Mouse (Mus musculus) intestine, embryonic 14.5 days (tissue): ENCODE data around the gene Igsf8. TPM values are rescaled to one million over a fixed set of nuclear protein-coding genes. Genes with fewer than 3 reads are reported as not detected.

Source experiments
- ATAC-seq: fragments of 200-750 bp; cut with Nextera tagmentation; replicated peaks from 2 replicates; pipeline ENCODE4 v1.8.0; 2017; ENCODE audit warnings: low read depth, moderate number of reproducible peaks, moderate TSS enrichment, moderate library complexity; ENCODE audit not compliant: low FRiP score, low TSS enrichment
- DNase-seq: peaks from one replicate; pipeline ENCODE4 v3.0.0-alpha.2; 2018; ENCODE audit warnings: low spot score
- H3K27ac ChIP-seq: fragments of 300-500 bp; sonication (generic); 2 replicates; pipeline ENCODE4 v1.5.1; 2014; ENCODE audit warnings: low read depth, mild to moderate bottlenecking, control low read depth
- H3K27me3 ChIP-seq: fragments of 300-500 bp; sonication (generic); replicated peaks from 2 replicates; pipeline ENCODE4 v1.6.1; 2014; ENCODE audit warnings: low read length, control low read depth; ENCODE audit not compliant: control insufficient read depth, insufficient read depth
- H3K36me3 ChIP-seq: fragments of 300-500 bp; sonication (generic); 2 replicates; pipeline ENCODE4 v1.6.1; 2014; ENCODE audit warnings: low read length, control low read depth; ENCODE audit not compliant: control insufficient read depth, insufficient read depth
- H3K4me1 ChIP-seq: fragments of 300-500 bp; sonication (generic); replicated peaks from 2 replicates; pipeline ENCODE4 v1.6.1; 2014; ENCODE audit warnings: low read length, control low read depth, mixed read lengths; ENCODE audit not compliant: control insufficient read depth, insufficient read depth
- H3K4me2 ChIP-seq: fragments of 300-500 bp; sonication (generic); 2 replicates; pipeline ENCODE4 v1.6.1; 2014; ENCODE audit warnings: low read length
- H3K4me3 ChIP-seq: fragments of 300-500 bp; sonication (generic); 2 replicates; pipeline ENCODE4 v1.5.1; 2014; ENCODE audit warnings: low read depth, low read length, control low read depth, mixed read lengths
- H3K9ac ChIP-seq: fragments of 300-500 bp; sonication (generic); 2 replicates; pipeline ENCODE4 v1.6.1; 2014; ENCODE audit warnings: mild to moderate bottlenecking, low read length
- H3K9me3 ChIP-seq: fragments of 300-500 bp; sonication (generic); 2 replicates; pipeline ENCODE4 v1.6.1; 2016; ENCODE audit warnings: low read length, control low read depth; ENCODE audit not compliant: control insufficient read depth
- WGBS: fragments of 180-500 bp; shearing (Covaris S2); extraction: QIAGEN DNeasy Blood & Tissue Kit; methylation state at CpG from one replicate; pipeline ENCODE4 v1.1.7; 2014; 5-methylcytosine and 5-hydroxymethylcytosine counted together
- polyA plus RNA-seq: library from polyadenylated mRNA; unstranded; fragments of >200 nt; fragmentation: Nextera tagmentation; extraction: Ambion mirVana; gene quantifications from 2 replicates; pipeline ENCODE4 v1.2.1, GENCODE M21; 2014

The Igsf8 gene
- polyA plus RNA-seq, 1 experiment from 2014 or later: 48.5 TPM

GRCm38 (mm10) chr1:172364684-172365083, 103.2 kb downstream of the Igsf8 start:
- ATAC-seq: no peak

GRCm38 (mm10) chr1:172368768-172369418, 107.5 kb downstream of the Igsf8 start:
- Histone ChIP-seq H3K9me3 (no peaks in the 10 kb centered on the region), H3K4me1 (no peaks in the 10 kb centered on the region), H3K27ac (no peak overlapping the region), H3K27me3 (no peaks in the 10 kb centered on the region), H3K4me3 (no peak overlapping the region), H3K4me2 (peak overlapping the region; percentile 29; the same call in 1 of the 2 replicates), H3K9ac (no peak overlapping the region), H3K36me3 (no peaks in the 10 kb centered on the region)
- ATAC-seq (peak; percentile 56), DNase-seq (peak; percentile 74)
- WGBS: 27% methylated on average over 23 of the region's 23 CpGs

More at GRCm38 (mm10) chr1:172364684-172365083, 103.2 kb downstream of the Igsf8 start:
- H3K36me3 ChIP-seq: no peaks in the 10 kb centered on the region
- H3K4me1 ChIP-seq: no peaks in the 10 kb centered on the region
- 8% methylated on average over 6 of the region's 6 CpGs for WGBS
- no peak overlapping the region for H3K9ac ChIP-seq
- no peak overlapping the region for H3K4me3 ChIP-seq
- H3K27me3 ChIP-seq: 0 out of 2 replicates have a peak, but pooled peaks cover 3% of the 10 kb centered on the region
- no peak overlapping the region for H3K4me2 ChIP-seq
- H3K27ac ChIP-seq: no peak overlapping the region
- no peaks in the 10 kb centered on the region for H3K9me3 ChIP-seq
- no peak for DNase-seq

Other genes starting within 250 kb of the Igsf8 start
- 13.9 and 15.4 TPM in 2 replicates for gene Vangl2, start 233.2 kb upstream of the Igsf8 start, polyA plus RNA-seq
- not detected in 2 replicates for gene Nhlh1, start 204.1 kb upstream of the Igsf8 start, polyA plus RNA-seq
- 182 and 183 TPM in 2 replicates for gene Copa, start 179.1 kb upstream of the Igsf8 start, polyA plus RNA-seq
- 140 TPM in 2 replicates for gene Ncstn, start 178.8 kb upstream of the Igsf8 start, polyA plus RNA-seq
- gene Pex19, start 134.9 kb upstream of the Igsf8 start, polyA plus RNA-seq: 140 TPM in 2 replicates
- 102 and 114 TPM in 2 replicates for gene Dcaf8, start 113.6 kb upstream of the Igsf8 start, polyA plus RNA-seq
- gene Pea15a, start 54.8 kb upstream of the Igsf8 start, polyA plus RNA-seq: 87.4 and 93.1 TPM in 2 replicates
- gene Casq1, start 41.8 kb upstream of the Igsf8 start, polyA plus RNA-seq: 19.1 and 20.4 TPM in 2 replicates
- gene Atp1a4, start 3.2 kb upstream of the Igsf8 start, polyA plus RNA-seq: not detected in 2 replicates
- gene Atp1a2, start 36.4 kb downstream of the Igsf8 start, polyA plus RNA-seq: 1.6 and 1.7 TPM in 2 replicates
- gene Kcnj9, start 67.7 kb downstream of the Igsf8 start, polyA plus RNA-seq: 0.04 TPM in 1 of 2 replicates, not detected in the other
- 0.07 and 0.09 TPM in 2 replicates for gene Kcnj10, start 79.6 kb downstream of the Igsf8 start, polyA plus RNA-seq
- gene Pigm, start 114.9 kb downstream of the Igsf8 start, polyA plus RNA-seq: 8.7 TPM in 2 replicates
- 1.8 and 2.0 TPM in 2 replicates for gene Slamf9, start 213.7 kb downstream of the Igsf8 start, polyA plus RNA-seq
- gene Igsf9, start 220.1 kb downstream of the Igsf8 start, polyA plus RNA-seq: 40.9 and 44.3 TPM in 2 replicates
- 241 TPM in 2 replicates for gene Tagln2, start 238.4 kb downstream of the Igsf8 start, polyA plus RNA-seq